20 mouse cellular contexts compared by ENCODE assay signal in genomic region chr10:96356980-96357624, GRCm38 (mm10).
"Had no signal": no experiment of that assay in that cellular context is flagged by ENCODE, and none has a peak within 500 bp of the region (broad histone marks: within the 10 kb centered on the region; RNA-seq: fewer than 3 reads in every experiment).

No protein-coding gene starts in this region.

- ATAC-seq: liver, embryonic 12.5 days; midbrain, embryonic 15.5 days had no signal

- H3K36me3 ChIP-seq: limb, embryonic 10.5 days; limb, embryonic 13.5 days; liver, embryonic 12.5 days; liver, embryonic 15.5 days; midbrain, embryonic 12.5 days; midbrain, embryonic 15.5 days; neural tube, embryonic 13.5 days had no signal

- H3K4me2 ChIP-seq: limb, embryonic 13.5 days; liver, embryonic 12.5 days; liver, embryonic 15.5 days; midbrain, embryonic 12.5 days; midbrain, embryonic 15.5 days; neural tube, embryonic 13.5 days had no signal

- H3K9me3 ChIP-seq: limb, embryonic 10.5 days; limb, embryonic 13.5 days; liver, embryonic 12.5 days; liver, embryonic 15.5 days; midbrain, embryonic 12.5 days; midbrain, embryonic 15.5 days; neural tube, embryonic 13.5 days had no signal

- H3K27ac ChIP-seq: limb, embryonic 10.5 days; limb, embryonic 13.5 days; liver, embryonic 12.5 days; liver, embryonic 15.5 days; macrophage; midbrain, embryonic 12.5 days; midbrain, embryonic 15.5 days; neural tube, embryonic 13.5 days; stomach, postnatal 0 days had no signal

- H3K4me3 ChIP-seq: limb, embryonic 10.5 days; limb, embryonic 13.5 days; liver, embryonic 12.5 days; liver, embryonic 15.5 days; midbrain, embryonic 12.5 days; midbrain, embryonic 15.5 days; neural tube, embryonic 13.5 days had no signal

- H3K27me3 ChIP-seq: limb, embryonic 13.5 days; liver, embryonic 12.5 days; liver, embryonic 15.5 days; midbrain, embryonic 12.5 days; midbrain, embryonic 15.5 days; neural tube, embryonic 13.5 days had no signal

- H3K4me1 ChIP-seq: limb, embryonic 10.5 days; limb, embryonic 13.5 days; liver, embryonic 15.5 days; midbrain, embryonic 12.5 days; midbrain, embryonic 15.5 days; neural tube, embryonic 13.5 days had no signal

- H3K9ac ChIP-seq: limb, embryonic 13.5 days; liver, embryonic 12.5 days; liver, embryonic 15.5 days; midbrain, embryonic 12.5 days; midbrain, embryonic 15.5 days; neural tube, embryonic 13.5 days had no signal

- DNase-seq: kidney, adult 18-20 months; kidney, adult 9 months; kidney, postnatal 14 days; kidney, postnatal 4 days; liver; lung, adult 2 months; retina, postnatal 1 day; right cerebral cortex, postnatal 25 days; thymus, adult 2 months; thymus, postnatal 14 days; thymus, postnatal 4 days had no signal
